Mouse (Mus musculus): ENCODE data around the gene Sfn. TPM values are rescaled to one million over a fixed set of nuclear protein-coding genes. Genes with fewer than 3 reads are reported as not detected.

Sfn gene
- polyA plus RNA-seq, 1 experiment from 2014 or later = 59.9 TPM

DNA sequence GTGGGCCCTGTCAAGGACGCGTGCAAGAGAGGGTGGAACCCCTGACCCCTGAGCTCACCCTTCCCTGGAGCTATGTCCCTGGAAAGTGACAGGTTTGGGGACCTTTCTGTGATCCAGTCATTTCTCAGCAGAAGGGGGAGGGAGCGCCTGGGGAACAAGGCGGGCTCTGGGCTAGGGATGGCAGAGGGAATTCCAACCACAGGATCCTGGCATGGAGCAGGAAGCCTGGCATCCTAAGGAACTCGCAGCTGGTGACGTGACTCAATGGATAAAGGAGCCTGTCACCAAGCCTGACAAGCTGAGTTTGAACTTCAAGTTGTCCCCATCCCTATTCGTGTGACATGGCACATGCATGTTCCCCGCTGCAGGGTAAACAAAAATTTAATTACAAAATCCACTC lies 11.1 kb upstream of the Sfn start:
- H3K36me3 ChIP-seq (ENCODE audit: control insufficient read depth, insufficient read depth, low read length) = peaks cover 15% of the 10 kb centered on the region
- H3K27me3 ChIP-seq (replicated peaks; ENCODE audit: control insufficient read depth, insufficient read depth, low read length) = no peaks in the 10 kb centered on the region
- WGBS = 94% methylated on average over 8 of the region's 8 CpGs
- no peak overlapping the region for H3K4me2 ChIP-seq (ENCODE audit: low read depth, low read length)
- H3K4me3 ChIP-seq (ENCODE audit: low read length) = no peak overlapping the region
- H3K9me3 ChIP-seq (ENCODE audit: control insufficient read depth, low read length) = 0 out of 2 replicates have a peak, but pooled peaks cover 3% of the 10 kb centered on the region
- H3K27ac ChIP-seq (ENCODE audit: low read length) = no peak overlapping the region
- no peak overlapping the region for H3K9ac ChIP-seq (ENCODE audit: low read depth, low read length)
- H3K4me1 ChIP-seq (ENCODE audit: control insufficient read depth, insufficient read depth, low read length) = no peaks in the 10 kb centered on the region
- no peak for ATAC-seq

DNA sequence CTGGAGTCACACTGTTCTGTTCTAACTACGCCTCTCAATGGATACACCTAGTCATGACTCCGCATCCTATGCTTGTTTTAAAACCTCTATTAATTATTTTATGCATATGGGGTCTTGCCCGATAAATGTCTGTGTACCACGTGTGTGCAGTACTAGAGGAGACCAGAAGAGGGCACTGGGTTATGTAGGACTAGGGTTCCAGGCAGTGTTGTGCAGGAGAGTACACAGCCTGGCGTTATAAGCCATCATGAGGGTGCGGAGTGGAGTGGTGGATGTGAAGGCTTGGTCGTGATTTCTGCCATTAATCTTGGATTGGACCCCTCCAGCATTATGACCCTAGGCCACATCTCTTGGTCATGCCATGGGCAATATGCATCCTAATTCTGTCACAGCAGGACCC lies 10.4 kb upstream of the Sfn start:
- no peak for ATAC-seq
- WGBS = 95% methylated on average over 7 of the region's 7 CpGs

DNA sequence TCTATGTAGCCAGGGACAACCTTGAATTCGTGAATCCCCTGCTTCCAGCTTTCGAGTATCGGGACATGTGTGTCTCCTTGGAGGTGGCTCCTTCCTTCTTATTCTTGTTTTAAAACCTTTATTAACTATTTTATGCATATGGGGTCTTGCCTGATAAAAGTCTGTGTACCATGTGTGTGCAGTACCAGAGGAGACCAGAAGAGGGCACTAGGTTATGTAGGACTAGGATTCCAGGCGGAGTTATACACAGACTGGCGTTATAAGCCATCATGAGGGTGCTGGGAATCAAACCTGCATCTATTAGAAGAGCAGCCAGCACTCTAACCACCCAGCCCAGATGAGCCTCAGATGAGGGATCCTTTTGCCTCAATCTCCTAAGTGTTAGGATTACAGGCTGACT lies 9.8 kb upstream of the Sfn start:
- 96% methylated on average over 5 of the region's 5 CpGs for WGBS
- H3K4me3 ChIP-seq (ENCODE audit: low read length) = no peak overlapping the region
- peaks cover 15% of the 10 kb centered on the region for H3K36me3 ChIP-seq (ENCODE audit: control insufficient read depth, insufficient read depth, low read length)
- ATAC-seq = no peak
- 0 out of 2 replicates have a peak, but pooled peaks cover 3% of the 10 kb centered on the region for H3K9me3 ChIP-seq (ENCODE audit: control insufficient read depth, low read length)
- H3K4me1 ChIP-seq (ENCODE audit: control insufficient read depth, insufficient read depth, low read length) = peaks cover 8% of the 10 kb centered on the region
- no peak overlapping the region for H3K27ac ChIP-seq (ENCODE audit: low read length)
- H3K27me3 ChIP-seq (replicated peaks; ENCODE audit: control insufficient read depth, insufficient read depth, low read length) = no peaks in the 10 kb centered on the region
- H3K9ac ChIP-seq (ENCODE audit: low read depth, low read length) = no peak overlapping the region
- no peak overlapping the region for H3K4me2 ChIP-seq (ENCODE audit: low read depth, low read length)

More for the DNA sequence above, 10.4 kb upstream of the Sfn start:
- H3K9ac ChIP-seq (ENCODE audit: low read depth, low read length) = no peak overlapping the region
- 0 out of 2 replicates have a peak, but pooled peaks cover 3% of the 10 kb centered on the region for H3K9me3 ChIP-seq (ENCODE audit: control insufficient read depth, low read length)
- peaks cover 2% of the 10 kb centered on the region for H3K4me1 ChIP-seq (ENCODE audit: control insufficient read depth, insufficient read depth, low read length)
- H3K4me3 ChIP-seq (ENCODE audit: low read length) = no peak overlapping the region
- H3K27ac ChIP-seq (ENCODE audit: low read length) = no peak overlapping the region
- H3K4me2 ChIP-seq (ENCODE audit: low read depth, low read length) = no peak overlapping the region
- no peaks in the 10 kb centered on the region for H3K27me3 ChIP-seq (replicated peaks; ENCODE audit: control insufficient read depth, insufficient read depth, low read length)
- peaks cover 15% of the 10 kb centered on the region for H3K36me3 ChIP-seq (ENCODE audit: control insufficient read depth, insufficient read depth, low read length)

DNA sequence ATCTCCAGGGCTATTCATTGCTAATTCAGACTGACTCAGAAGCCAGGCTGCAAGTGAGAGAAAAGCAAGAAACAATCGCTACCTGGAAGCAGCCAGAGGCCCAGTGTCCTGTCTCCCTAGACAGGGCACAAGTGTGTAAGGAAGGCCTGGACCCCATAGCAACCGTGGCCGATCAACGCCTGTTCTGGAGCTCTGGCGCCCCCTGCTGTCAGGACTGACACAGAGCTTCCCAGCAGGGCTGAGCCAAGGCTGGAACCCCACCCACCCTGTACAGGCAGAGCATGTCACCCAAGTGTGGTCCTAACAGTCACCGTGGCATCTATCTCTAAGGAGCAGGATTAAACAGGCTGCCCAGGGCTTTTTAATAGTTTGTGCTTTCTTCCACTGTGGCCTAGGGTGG lies 7.8 kb upstream of the Sfn start:
- peaks cover 12% of the 10 kb centered on the region for H3K36me3 ChIP-seq (ENCODE audit: control insufficient read depth, insufficient read depth, low read length)
- ATAC-seq = peak; percentile 60
- no peak overlapping the region for H3K4me2 ChIP-seq (ENCODE audit: low read depth, low read length)
- no peaks in the 10 kb centered on the region for H3K27me3 ChIP-seq (replicated peaks; ENCODE audit: control insufficient read depth, insufficient read depth, low read length)
- H3K9me3 ChIP-seq (ENCODE audit: control insufficient read depth, low read length) = 0 out of 2 replicates have a peak, but pooled peaks cover 3% of the 10 kb centered on the region
- no peak overlapping the region for H3K9ac ChIP-seq (ENCODE audit: low read depth, low read length)
- peaks cover 20% of the 10 kb centered on the region for H3K4me1 ChIP-seq (ENCODE audit: control insufficient read depth, insufficient read depth, low read length)
- no peak overlapping the region for H3K27ac ChIP-seq (ENCODE audit: low read length)
- no peak overlapping the region for H3K4me3 ChIP-seq (ENCODE audit: low read length)
- 15% methylated on average over 6 of the region's 6 CpGs for WGBS

DNA sequence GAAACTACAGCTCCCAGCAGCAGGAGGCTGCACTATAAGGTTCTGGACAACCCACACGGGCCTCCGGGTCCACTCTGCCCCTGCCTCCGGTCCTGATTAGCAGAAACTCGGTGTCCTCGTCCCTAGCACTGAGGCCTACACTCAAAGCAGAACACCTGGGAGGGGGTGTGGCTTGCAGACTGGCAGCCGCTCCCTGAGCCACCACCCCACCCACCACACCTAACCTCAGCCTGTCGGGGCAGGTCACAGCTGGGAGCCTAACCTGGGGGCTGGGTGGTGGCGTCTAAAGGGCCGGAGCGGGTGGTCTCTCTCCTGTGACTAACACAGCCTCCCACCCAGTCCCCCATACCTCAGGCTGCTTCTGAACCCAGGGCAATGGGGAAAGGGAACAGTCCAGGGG lies 5.3 kb upstream of the Sfn start:
- peak; percentile 54 for ATAC-seq
- no peak overlapping the region for H3K4me2 ChIP-seq (ENCODE audit: low read depth, low read length)
- WGBS = 59% methylated on average over 10 of the region's 10 CpGs
- H3K4me1 ChIP-seq (ENCODE audit: control insufficient read depth, insufficient read depth, low read length) = peaks cover 22% of the 10 kb centered on the region
- H3K4me3 ChIP-seq (ENCODE audit: low read length) = no peak overlapping the region
- no peak overlapping the region for H3K27ac ChIP-seq (ENCODE audit: low read length)
- no peaks in the 10 kb centered on the region for H3K9me3 ChIP-seq (ENCODE audit: control insufficient read depth, low read length)
- 0 out of 2 replicates have a peak overlapping the region, but pooled peaks have one; percentile 10 for H3K9ac ChIP-seq (ENCODE audit: low read depth, low read length)
- H3K27me3 ChIP-seq (replicated peaks; ENCODE audit: control insufficient read depth, insufficient read depth, low read length) = peaks cover 4% of the 10 kb centered on the region; the same call in 1 of the 2 replicates
- peaks cover 4% of the 10 kb centered on the region for H3K36me3 ChIP-seq (ENCODE audit: control insufficient read depth, insufficient read depth, low read length)

DNA sequence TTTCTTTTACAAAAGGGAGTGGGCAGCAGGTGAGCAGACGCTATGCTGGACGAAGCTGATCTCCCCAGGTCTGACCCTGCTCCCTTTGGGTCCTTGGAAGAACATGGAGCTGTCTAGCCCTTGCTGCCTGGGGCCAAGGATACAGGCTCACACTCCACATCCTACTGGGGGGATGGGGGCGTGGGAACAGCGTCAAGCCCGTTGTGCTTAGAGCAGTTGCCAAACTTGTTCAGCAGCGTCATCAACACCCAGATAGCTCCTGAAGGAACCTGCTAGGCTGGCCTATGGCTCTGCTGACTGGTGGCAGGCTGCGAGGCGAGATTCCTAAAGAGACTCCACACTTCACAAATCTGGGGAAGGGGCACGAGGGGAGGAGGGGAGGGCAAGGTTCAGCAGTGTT lies 3.4 kb upstream of the Sfn start:
- Histone ChIP-seq H3K27me3 (replicated peaks; ENCODE audit: control insufficient read depth, insufficient read depth, low read length) (peaks cover 5% of the 10 kb centered on the region; the same call in 1 of the 2 replicates), H3K4me3 (ENCODE audit: low read length) (no peak overlapping the region), H3K9me3 (ENCODE audit: control insufficient read depth, low read length) (no peaks in the 10 kb centered on the region), H3K4me1 (ENCODE audit: control insufficient read depth, insufficient read depth, low read length) (peaks cover 27% of the 10 kb centered on the region), H3K9ac (ENCODE audit: low read depth, low read length) (0 out of 2 replicates have a peak overlapping the region, but pooled peaks have one; percentile 1), H3K4me2 (ENCODE audit: low read depth, low read length) (no peak overlapping the region), H3K36me3 (ENCODE audit: control insufficient read depth, insufficient read depth, low read length) (no peaks in the 10 kb centered on the region; the same call in 1 of the 2 replicates), H3K27ac (ENCODE audit: low read length) (no peak overlapping the region)
- ATAC-seq = no peak
- 49% methylated on average over 9 of the region's 9 CpGs for WGBS

DNA sequence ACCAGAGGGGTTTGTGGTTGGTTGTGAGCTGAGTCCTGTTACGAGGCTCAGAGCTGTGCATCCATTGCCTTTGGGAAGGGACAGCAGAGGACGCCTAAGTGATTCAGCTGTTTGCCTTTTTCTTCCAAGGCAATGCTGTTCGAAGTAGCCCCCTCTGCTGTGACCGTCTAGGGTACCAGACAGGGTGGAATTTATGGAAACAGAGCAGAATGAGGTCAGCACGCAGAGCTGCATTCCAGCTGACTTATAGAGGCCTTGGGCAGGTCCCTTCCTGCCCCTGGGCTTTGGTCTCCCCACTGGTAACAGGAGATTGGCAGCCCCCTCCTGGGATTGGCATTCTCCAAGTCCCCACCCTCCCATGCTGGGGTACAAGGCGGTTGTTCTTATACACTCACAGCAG lies 2.9 kb upstream of the Sfn start:
- no peak overlapping the region for H3K9ac ChIP-seq (ENCODE audit: low read depth, low read length)
- no peak overlapping the region for H3K27ac ChIP-seq (ENCODE audit: low read length)
- WGBS = 72% methylated on average over 6 of the region's 6 CpGs
- no peak for ATAC-seq
- no peaks in the 10 kb centered on the region; the same call in 1 of the 2 replicates for H3K36me3 ChIP-seq (ENCODE audit: control insufficient read depth, insufficient read depth, low read length)
- no peak overlapping the region for H3K4me2 ChIP-seq (ENCODE audit: low read depth, low read length)
- H3K4me3 ChIP-seq (ENCODE audit: low read length) = no peak overlapping the region
- no peaks in the 10 kb centered on the region for H3K9me3 ChIP-seq (ENCODE audit: control insufficient read depth, low read length)
- H3K4me1 ChIP-seq (ENCODE audit: control insufficient read depth, insufficient read depth, low read length) = peaks cover 29% of the 10 kb centered on the region
- H3K27me3 ChIP-seq (replicated peaks; ENCODE audit: control insufficient read depth, insufficient read depth, low read length) = peaks cover 5% of the 10 kb centered on the region; the same call in 1 of the 2 replicates

DNA sequence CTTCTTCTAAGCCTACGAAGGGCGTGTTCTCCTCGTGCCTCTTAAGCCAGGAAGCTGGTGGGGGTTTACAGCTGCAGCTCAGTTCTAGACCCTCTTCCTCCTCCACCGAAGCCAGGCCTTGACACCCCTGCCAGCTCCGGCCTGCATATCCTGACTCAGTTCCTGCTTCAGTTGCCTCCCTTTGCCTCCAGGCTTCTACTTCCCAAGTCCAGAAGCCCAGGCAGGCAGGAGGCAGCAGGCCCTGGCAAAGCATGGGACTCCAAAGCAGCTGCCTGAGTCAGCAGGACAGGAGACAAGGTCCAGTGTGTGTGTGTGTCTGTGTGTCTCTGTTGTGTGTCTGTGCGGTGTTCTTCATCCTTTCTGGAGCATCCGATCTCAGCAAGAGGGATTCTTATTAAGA lies 2.2 kb upstream of the Sfn start:
- 81% methylated on average over 7 of the region's 7 CpGs for WGBS
- no peak overlapping the region for H3K9ac ChIP-seq (ENCODE audit: low read depth, low read length)
- no peak overlapping the region for H3K27ac ChIP-seq (ENCODE audit: low read length)
- H3K9me3 ChIP-seq (ENCODE audit: control insufficient read depth, low read length) = no peaks in the 10 kb centered on the region
- H3K27me3 ChIP-seq (replicated peaks; ENCODE audit: control insufficient read depth, insufficient read depth, low read length) = peaks cover 5% of the 10 kb centered on the region; the same call in 1 of the 2 replicates
- no peaks in the 10 kb centered on the region; the same call in 1 of the 2 replicates for H3K36me3 ChIP-seq (ENCODE audit: control insufficient read depth, insufficient read depth, low read length)
- peaks cover 32% of the 10 kb centered on the region for H3K4me1 ChIP-seq (ENCODE audit: control insufficient read depth, insufficient read depth, low read length)
- no peak for ATAC-seq
- H3K4me3 ChIP-seq (ENCODE audit: low read length) = no peak overlapping the region
- no peak overlapping the region for H3K4me2 ChIP-seq (ENCODE audit: low read depth, low read length)

DNA sequence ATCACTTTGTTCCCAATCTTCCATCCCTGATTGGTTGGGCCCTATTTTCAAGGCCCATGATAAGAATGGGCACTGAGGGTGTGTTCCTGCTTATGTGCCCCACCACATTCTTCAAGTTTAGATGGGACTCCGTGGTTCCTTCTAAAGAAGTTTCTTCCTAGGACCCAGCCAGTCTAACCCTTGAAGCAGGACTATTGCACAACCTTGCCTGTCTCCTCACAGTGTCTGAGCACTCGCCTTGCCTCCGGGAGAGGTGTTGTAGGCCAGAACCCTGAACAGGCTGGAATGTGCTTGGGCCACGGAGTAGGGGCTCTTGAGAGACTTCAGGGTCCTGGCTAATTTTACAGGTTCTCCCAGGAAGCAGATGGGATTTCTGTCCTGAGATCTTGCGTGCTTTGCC lies 1.1 kb upstream of the Sfn start:
- Histone ChIP-seq H3K4me3 (ENCODE audit: low read length) (no peak overlapping the region), H3K36me3 (ENCODE audit: control insufficient read depth, insufficient read depth, low read length) (no peaks in the 10 kb centered on the region; the same call in 1 of the 2 replicates), H3K4me2 (ENCODE audit: low read depth, low read length) (no peak overlapping the region), H3K4me1 (ENCODE audit: control insufficient read depth, insufficient read depth, low read length) (peaks cover 36% of the 10 kb centered on the region), H3K27ac (ENCODE audit: low read length) (no peak overlapping the region), H3K9me3 (ENCODE audit: control insufficient read depth, low read length) (no peaks in the 10 kb centered on the region), H3K27me3 (replicated peaks; ENCODE audit: control insufficient read depth, insufficient read depth, low read length) (peaks cover 5% of the 10 kb centered on the region; the same call in 1 of the 2 replicates), H3K9ac (ENCODE audit: low read depth, low read length) (no peak overlapping the region)
- 92% methylated on average over 5 of the region's 5 CpGs for WGBS
- ATAC-seq = no peak

DNA sequence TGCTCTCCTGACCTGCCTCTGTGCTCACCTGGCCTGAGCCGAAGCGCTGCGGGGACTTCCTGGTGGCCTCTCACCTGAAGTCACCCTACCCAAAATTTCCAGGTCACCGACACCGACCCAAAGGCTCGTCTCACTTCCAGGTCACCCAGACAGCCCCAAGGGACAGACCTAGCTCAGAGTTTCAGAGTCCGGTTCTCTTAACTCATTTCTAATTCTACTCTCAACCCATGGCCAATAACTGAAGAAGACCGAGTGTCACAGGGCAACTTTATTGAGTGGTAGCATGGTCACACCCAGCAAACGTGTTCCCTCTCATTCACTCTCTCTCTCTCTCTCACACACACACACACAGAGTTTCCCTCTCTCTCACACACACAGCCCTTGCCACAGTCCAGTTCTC lies 1.7 kb downstream of the Sfn start:
- peak overlapping the region; percentile 98 for H3K27ac ChIP-seq (ENCODE audit: low read length)
- H3K4me1 ChIP-seq (ENCODE audit: control insufficient read depth, insufficient read depth, low read length) = peaks cover 24% of the 10 kb centered on the region
- no peaks in the 10 kb centered on the region for H3K9me3 ChIP-seq (ENCODE audit: control insufficient read depth, low read length)
- H3K4me3 ChIP-seq (ENCODE audit: low read length) = peak overlapping the region; percentile 52
- no peaks in the 10 kb centered on the region for H3K36me3 ChIP-seq (ENCODE audit: control insufficient read depth, insufficient read depth, low read length)
- H3K27me3 ChIP-seq (replicated peaks; ENCODE audit: control insufficient read depth, insufficient read depth, low read length) = peaks cover 5% of the 10 kb centered on the region; the same call in 1 of the 2 replicates
- 5% methylated on average over 9 of the region's 9 CpGs for WGBS
- no peak for ATAC-seq
- H3K9ac ChIP-seq (ENCODE audit: low read depth, low read length) = peak overlapping the region; percentile 69
- peak overlapping the region; percentile 89 for H3K4me2 ChIP-seq (ENCODE audit: low read depth, low read length)
